Mouse (Mus musculus) layer of hippocampus, postnatal 10 days (tissue): ENCODE results near the gene Tifab. TPM values are rescaled to one million over a fixed set of nuclear protein-coding genes. Genes with fewer than 3 reads are reported as not detected.

Experiments
- DNase-seq, 2 experiments: peaks; one replicate each; pipeline ENCODE4 v3.0.0; 2021; ENCODE audit warnings: low spot score in 2 of 2
- total RNA-seq, 2 experiments: library from RNA; stranded (reverse); gene quantifications; 2 replicates each; pipeline ENCODE4 v1.2.3; 2021

Gene Tifab
- total RNA-seq, 2 experiments from 2014 or later = 1.8 to 2.0 TPM

DNA sequence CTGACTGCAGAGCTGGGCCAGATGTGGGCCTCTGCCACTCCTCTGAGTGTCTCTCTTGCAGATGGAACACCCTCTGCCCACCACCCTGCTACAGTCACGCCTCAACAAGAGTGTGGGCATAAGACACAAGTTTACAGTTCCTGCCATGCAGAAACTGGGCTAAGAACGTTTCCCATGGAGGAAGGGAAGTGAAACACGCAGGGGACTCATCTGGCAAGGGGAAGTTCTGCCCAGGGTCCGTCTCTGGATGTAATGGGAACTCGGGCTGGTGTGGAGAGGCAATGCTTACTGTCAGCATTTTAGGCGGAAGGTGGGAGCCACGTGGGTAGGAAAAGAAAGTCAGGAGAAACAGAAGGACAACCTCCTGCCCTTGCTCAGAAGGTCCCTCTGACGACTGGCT is 2.7 kb upstream of the Tifab start:
- DNase-seq = no peak

DNA sequence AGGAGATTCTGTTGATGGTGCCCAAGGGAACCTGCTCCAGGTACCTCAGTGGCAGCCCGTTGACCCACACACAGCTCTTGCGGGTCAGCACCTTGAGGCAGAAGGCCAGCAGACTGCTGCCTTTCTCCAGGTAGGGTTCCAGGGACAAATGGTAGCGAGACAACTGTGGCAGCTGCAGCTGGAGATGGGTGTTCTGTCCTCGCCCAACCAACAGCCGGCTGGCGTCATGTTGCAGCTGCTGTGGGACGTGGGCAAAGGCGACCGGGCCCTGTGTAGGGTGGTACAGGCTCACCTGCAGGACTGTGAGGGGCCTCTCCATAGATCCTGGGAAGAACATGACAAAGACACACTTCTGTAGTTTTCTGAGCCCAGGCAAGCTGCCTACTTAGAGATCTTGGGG is 2.4 kb downstream of the Tifab start:
- DNase-seq = no peak

DNA sequence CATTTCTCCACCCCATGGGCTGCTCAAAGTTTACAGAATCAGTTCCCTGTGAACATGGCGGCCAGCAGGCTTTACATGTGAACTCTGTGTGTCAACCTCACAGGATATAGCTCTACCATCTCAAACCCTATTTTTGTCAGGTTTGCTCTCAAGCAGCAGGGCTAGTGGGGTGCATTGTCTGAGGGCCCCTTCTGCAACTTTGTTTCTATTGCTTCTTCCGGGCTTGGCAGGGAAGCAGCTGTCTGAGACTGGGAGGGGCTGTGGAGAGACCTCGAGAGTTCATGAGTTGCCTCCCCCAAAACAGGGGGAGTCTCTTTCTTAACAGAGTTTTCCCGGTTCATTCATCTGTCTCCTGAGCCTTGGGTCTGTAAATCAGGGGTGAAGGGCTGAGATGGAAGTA is 2.8 kb downstream of the Tifab start:
- DNase-seq = no peak

DNA sequence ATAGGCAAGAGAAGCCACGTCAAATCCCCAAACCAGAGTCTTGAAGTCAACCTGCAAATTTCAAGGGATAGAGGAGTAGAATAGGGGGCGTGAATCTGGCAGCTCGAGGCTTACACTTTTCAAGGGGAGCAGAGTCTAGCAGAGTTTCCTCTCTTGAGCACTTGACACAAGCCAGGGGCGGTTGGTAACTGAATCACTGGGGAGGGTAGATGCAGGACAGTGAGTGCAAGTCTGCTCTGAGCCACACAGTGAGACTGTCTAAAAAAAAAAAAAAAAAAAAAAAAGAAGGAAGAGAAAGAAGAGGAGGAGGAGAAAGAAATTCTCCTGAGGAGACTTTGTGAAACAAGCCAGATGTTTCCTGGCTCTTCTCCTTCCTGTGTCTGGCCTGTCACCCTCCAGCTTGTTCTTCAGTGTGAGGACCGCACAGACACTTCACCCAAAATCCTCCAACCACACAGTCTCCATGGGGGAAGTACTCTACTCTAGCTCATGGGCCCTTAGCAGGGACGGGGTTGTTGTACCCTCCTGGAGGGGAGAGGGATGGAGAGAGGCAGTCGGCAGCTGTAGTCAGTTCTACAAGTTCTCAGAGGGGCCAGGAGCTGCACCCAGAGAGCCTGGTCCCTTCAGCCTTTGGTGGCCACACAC is 5.7 kb downstream of the Tifab start:
- no peak for DNase-seq

DNA sequence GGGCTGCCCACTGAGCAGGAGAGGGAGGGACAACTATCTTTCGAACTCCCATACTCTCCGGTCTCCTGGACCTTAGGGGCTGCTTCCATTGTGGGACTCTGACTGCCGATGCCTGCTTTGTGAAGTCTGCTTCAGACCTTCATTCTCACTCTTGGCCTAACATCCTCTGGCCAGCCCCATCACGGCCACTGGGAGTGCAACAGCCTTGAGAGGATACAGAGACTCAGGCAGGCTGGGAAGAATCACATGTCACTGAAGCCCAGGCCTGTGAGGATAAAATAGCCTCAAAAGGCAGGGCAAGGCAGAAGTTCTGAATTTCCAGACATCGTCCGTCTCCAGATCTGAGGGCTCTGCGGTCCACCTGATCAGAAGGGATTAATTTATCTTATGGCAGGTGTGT is 6.6 kb downstream of the Tifab start:
- no peak for DNase-seq

DNA sequence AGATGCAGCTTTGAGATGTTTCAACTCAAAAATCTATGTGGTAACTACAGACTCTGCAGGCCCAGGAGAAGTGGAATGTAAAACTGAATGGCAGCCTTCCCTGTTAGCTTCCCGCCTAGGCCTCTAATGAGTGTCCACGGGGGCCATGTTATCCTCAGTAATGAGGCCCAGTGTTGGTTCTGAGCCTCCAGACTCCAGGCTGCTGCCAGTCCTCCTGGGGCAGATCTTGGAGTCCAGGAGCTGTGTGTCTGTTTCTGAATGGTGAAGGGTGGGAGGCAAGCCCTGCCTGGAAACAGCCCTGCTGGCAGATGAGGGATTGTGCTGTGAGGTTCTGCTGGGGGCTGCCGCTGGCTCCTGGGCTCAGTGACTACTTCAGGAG is 10.3 kb downstream of the Tifab start:
- DNase-seq = peak in 1 of 2 experiments; percentile 25

DNA sequence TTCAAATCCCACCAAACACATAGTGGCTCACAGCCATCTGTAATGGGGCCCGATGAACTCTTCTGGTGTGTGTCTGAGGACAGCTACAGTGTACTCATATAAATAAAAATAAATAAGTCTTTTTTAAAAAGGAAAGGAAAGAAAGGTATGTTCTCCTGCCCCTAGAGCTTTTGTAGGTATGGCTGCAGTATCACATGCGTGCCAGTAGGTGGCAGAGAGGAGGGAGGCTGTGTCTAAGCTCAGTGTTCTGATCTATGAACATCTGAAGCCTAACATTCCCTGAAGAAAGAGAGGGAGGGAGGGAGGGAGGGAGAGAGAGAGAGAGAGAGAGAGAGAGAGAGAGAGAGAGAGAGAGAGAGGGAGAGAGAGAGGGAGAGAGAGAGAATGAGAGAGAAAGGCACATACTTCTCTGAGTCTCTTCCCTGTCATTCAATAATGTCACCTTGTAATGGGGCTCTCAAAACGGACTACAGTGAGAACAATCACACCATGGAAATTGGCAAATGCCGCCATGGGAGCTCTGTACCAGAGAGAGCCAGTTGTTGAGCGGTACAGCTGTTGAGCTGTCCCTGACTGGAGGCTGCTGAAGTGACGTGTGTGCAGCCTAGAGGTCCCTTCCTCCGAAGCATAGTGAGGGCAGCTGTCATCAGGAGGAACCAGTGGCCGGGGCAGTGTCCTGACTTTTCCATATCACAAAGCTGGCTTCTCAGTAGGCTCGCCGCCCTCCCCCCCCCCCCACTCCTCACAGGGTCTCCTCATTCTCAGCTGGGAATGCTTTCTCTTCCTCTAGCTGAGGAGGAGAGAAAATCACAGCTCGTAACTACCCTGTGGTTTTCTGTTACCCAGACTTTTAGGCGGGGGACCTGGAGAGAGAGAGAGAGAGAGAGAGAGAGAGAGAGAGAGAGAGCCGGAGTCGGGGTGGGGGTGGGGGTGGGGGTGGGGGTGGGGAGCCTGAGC is 11.0 kb downstream of the Tifab start:
- peak in 1 of 2 experiments; percentile 36 for DNase-seq

DNA sequence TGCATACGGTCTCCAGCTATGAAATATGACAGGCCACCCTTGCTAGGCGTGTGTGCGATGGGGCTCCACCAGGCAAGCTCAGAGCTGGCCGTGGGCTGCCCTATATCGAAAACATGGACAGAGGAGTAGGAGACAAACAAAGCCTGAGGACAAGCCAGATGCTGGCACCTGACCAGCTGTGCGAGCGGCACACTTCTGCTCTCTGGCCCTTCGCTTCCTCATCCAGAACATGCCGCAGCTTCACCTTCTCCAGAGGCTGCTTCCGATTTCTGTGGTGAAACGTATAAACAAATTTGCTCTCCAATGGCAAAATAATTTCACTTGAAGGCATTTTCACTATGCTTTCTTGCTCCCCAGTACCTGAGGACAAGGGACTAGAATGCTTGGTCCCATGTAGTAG is 13.1 kb downstream of the Tifab start:
- no peak for DNase-seq

DNA sequence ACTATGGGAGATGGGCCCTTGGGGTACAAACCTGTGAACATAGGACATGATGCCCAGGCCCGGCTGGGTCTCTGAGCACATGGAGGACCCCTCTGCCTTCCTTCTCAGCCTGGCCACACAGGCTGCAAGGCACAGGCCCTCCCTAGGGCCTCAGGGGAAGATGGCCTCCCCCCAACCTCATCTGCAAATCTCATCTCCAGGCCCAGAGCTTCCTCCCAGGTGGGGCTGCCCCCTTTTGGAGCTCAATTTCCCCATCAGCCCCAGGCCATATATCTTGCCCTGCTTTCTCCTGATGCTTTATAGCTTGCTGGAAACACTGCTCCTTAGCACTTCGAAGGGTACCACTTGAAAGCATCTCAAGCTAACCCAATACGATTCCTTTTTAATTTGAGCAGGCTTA is 14.3 kb downstream of the Tifab start:
- DNase-seq = no peak

DNA sequence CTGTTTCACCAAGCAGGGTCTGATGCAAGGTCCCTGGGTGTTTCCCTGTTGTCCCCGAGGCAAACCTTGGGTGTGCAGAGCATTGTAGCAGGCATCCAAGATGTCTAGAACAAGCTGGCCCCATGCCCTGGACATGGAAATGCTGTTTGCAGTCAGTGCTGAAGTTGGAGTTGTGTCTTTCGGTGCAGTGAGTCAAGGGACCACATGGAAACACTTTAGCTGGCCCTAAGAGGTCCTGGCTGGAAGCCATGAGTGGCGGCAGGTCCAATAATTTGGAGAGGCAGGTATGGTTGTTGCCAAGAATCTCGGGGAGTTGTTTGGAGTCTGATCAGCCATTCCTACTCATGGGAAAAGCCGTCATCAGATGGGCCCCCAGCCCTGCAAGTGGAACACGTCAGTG is 14.9 kb downstream of the Tifab start:
- DNase-seq = no peak

DNA sequence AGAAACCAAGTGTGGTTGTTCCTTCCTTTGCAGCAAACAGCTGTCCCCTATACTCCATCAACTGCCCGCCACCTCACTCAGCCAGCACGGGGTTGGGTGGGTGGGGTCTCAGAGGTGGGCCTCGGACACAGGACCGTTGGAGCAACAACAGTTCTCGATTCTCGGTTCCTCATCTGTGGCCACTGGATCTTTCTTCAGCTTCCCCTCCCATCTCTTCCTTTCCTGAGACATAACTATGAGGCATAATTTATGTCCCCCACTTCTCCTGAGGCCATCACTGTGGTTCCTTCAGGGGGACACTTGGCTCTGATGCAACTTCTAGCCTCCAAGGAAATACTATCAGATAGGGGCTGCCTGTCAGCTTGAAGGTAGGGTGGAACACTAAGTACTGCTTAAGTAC is 15.8 kb downstream of the Tifab start:
- DNase-seq = no peak

DNA sequence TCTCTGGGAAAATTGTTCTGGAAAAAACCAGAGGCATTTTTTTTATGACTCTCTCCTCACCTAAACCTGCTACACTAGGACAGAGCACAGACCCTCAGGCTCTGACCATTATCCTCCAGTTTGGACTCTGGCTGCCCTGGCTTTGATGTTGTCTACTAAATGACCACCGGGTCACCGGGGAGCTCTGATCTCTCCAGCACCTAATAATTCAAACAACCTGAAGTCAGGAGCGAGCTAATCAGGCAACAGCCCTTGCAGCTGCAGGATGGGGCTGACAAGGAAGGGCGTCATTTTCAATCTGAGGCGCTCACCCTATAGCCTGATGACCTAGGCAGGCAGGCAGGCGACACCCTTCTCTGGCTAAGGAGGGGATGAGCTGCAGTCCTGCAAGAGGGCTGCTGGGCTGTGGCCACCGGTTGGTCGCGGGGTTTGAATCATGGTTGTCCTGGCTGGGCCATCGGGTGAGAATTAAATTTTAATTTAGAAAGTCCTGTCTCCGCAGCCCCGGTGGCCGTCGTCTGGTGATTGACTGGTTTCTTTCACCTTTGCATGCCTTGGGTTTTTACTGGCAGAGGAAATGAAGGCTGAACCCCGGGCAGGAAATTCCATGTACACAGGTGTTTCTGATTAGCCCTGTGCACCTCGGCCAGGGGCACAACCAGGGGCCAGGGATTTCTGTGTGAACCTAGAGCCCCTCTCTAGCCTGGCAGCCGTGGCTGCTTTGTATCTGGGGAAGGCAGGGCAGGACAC is 18.9 kb downstream of the Tifab start:
- no peak for DNase-seq

DNA sequence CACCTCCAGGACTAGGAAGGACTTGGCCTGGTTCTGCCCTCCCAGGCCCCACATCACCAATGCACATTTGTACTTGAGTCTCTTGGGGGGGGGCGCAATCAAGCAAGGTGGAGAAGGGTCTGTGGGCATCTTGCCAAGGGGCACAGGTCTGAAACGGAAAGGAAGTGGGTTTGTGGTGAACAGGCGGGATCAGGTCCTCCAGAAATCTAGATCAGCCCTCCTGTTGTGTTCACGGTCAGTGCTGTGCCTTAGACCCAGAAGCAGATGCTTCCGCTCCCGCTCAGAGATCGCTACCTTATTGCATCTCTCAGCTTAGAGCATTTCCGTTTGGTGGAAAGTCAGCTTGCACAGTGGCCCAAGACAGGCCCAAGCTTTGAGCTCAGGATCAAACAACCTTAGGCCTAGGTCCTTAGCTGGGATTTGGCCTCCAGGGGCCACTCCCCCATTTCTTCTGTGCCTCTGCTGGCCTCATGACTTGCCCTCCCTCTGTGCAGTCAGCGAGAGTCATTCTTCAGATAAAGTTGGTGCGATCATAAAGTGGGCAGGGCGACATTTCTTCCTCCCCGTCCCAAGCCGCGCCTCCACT is 19.6 kb downstream of the Tifab start:
- DNase-seq = no peak

DNA sequence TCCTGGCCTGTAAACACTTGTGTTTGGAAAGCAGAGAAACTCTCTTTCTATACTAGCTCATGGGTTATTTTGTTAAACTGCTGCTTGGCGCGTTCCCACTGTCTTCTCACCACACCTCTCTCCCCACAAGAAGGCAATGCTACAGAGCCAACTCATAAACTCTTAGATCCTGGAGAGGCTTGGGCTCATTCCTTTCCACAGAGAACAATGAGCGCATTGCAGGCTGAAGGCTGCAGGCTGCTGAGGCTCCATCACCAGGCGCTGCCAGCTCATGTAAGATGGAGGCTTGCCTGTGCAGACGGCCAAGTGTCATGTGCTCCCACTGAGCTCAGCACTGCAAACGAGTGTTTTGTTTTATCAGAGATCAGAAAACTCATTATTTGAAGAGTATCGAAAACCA is 23.0 kb downstream of the Tifab start:
- DNase-seq = no peak

DNA sequence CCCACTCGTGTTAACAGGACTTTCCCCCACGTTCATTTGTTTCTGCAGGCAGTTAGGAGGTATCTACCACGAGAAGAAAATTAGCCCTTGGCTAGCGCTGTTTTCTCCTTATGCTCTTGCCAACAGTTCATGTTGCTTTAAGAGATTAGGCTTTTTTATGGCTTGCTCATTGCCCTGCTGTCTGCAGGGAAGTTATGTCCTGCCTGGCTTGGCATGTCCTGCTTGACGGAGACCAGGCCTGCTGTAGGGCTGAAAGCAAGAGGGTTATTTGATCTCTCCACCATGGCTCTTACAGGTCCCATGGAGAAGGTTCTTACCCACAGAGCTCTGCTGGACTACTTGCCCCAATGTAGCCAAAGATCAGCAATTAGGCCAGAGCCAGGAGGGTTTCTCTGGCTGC is 23.6 kb downstream of the Tifab start:
- no peak for DNase-seq

DNA sequence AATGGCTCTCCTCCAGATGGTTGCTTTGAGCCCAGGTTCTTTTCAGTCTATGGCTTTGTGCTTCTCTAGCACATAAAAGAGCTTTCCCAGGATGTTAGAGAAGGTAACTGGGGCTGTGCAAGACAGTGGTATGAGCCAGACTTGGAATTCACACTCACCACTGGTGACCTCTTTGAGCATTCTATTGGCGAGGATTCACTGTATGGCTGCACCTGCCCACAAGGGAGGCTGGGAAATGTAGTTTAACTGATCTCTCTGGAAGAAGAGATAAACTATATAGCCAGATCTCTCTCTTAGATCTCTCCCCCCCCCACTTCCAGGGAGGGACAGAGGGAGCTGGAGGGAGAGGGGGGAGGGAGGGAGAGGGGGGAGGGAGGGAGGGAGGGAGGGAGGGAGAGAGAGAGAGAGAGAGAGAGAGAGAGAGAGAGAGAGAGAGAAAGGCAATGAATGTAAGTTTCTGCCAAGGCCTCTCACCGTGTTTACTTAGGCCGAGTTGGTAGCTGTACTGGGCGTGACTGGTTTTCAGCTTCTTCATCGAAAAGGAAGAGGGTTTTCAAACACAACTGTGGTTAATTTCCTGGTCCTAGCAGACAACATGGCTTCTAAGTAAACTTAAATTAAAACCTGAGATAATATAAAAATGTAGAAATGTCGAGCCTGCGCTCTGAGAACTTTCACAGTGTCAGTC is 25.8 kb downstream of the Tifab start:
- DNase-seq = no peak

DNA sequence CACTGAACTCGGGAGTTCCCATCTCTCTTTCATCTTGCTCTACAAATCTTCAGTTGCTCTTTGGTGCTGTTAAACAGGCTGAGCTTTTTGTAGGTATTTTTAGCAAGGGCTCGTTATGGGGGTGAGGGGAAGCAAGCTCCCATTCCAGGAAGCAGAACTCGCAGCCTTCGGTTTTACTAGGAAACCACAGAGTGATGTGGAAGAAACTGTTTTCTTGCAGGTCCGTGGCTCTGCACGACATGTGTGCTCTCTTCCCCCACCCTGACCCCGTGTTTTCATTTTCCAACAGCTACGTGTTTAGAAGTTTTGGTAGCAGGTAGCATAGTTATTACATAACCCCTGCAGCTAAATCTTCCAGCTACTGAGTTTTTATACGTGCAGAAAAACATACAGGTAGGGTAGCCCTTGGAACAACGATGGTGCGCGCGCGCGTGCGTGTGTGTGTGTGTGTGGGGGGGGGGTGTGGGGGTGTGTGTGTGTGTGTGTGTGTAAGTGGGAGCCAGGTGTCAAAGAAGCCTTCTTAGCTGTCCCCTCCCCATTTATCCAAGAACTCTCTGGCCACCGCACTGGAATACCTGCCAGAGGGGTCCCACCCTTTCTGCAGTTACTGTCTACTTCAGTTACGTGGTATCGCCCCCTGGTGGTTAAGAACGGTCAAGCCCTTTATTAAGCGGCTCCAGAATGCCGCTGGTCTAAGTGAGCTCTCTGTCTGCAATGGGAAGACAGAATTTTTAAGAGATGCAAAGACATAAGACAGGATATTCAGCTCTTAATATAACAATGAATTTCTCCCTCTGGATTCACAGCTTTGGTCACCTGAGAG is 27.1 kb downstream of the Tifab start:
- DNase-seq = peak; percentile 65 to 71

DNA sequence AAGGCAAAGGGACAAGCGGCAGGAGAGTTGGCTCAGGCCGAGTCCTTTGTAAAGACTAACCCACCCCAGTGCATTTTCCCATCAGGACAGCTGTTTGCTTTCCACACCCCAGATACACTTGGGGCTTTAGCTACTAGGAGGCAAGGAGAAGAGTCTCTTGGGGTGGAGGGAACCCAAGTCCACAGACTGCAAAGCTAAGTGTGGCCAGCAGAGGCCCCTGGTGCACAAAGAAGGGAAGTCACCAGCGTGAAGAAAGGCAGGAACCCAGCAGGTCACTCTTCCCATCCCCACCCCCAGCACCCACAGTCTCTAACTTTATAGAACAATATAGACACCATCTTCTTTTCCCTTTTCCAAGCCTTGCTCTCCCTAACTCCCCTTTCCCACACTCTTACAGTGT is 33.2 kb downstream of the Tifab start:
- DNase-seq = peak in 1 of 2 experiments; percentile 38

DNA sequence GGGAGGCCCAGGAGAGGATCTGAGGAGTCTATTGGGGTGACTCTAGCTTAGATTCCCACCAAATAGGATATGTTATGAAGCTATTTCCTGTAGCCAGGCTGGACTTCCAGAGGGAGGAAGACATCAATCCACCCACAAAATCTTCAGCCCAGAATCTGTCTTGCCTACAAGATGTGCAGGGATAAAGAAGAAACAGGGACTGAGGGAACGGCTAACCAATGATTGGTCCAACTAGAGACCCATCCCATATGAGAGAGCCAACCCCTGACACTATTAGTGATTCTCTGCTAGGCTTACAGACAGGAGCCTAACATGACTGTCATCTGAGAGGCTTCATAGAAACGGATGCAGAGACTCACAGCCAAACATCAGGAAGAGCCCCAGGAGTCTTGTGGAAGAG is 34.7 kb downstream of the Tifab start:
- no peak for DNase-seq

DNA sequence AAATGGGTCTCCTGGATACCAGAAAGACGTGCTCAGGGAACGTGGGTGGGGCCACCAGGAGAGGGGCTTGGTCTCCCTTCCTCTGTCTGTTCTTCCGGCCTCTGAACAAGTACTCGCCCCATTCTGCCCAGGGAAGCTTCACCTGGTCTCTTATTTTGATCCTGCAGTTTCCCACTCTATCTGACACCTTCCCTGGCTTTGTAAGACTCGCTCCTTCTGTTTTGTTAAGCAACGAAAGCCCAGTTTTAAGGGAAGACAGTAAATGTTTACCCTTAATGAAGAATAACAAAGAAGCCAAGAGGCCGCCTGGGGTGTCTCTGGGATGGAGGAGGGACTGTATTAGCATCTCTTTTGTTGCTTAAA is 35.6 kb downstream of the Tifab start:
- no peak for DNase-seq
